Mouse (Mus musculus) C2C12 (cell line): ENCODE data around the gene Ap1s2. TPM values are rescaled to one million over a fixed set of nuclear protein-coding genes. Genes with fewer than 3 reads are reported as not detected.
A peak's percentile ranks its signal among the peaks of the same experiment; 100 is the strongest.

ENCODE experiments used
- H3K27me3 ChIP-seq: one replicate; pipeline ENCODE4 v1.6.1; 2011; ENCODE audit not compliant: control insufficient read depth, insufficient read depth, insufficient read length
- H3K36me3 ChIP-seq: one replicate; pipeline ENCODE4 v1.6.1; 2011; ENCODE audit not compliant: control insufficient read depth, insufficient read depth
- H3K4me3 ChIP-seq: one replicate; pipeline ENCODE4 v1.5.1; 2011; ENCODE audit warnings: mild to moderate bottlenecking, control low read depth; ENCODE audit not compliant: poor library complexity, insufficient read depth, severe bottlenecking
- H3K79me2 ChIP-seq: one replicate; pipeline ENCODE4 v1.6.1; 2011; ENCODE audit not compliant: control insufficient read depth, insufficient read depth
- H3K79me3 ChIP-seq: one replicate; pipeline ENCODE4 v1.6.1; 2011; ENCODE audit warnings: low read depth, control low read depth
- H3ac ChIP-seq: one replicate; pipeline ENCODE3; 2011; ENCODE audit warnings: low read depth; ENCODE audit not compliant: control insufficient read depth, insufficient read length
- CEBPB ChIP-seq: IDR thresholded peaks from one replicate; pipeline ENCODE4 v1.6.1; 2011; ENCODE audit warnings: low read depth, mild to moderate bottlenecking, control low read depth, moderate library complexity
- CTCF ChIP-seq: IDR thresholded peaks from one replicate; pipeline ENCODE4 v1.5.1; 2011; ENCODE audit not compliant: control insufficient read depth, insufficient read depth, insufficient read length
- FOSL1 ChIP-seq: IDR thresholded peaks from one replicate; pipeline ENCODE4 v1.8.0; 2011; ENCODE audit warnings: mild to moderate bottlenecking, low read length; ENCODE audit not compliant: poor library complexity, insufficient read depth, severe bottlenecking
- MAX ChIP-seq: IDR thresholded peaks from one replicate; pipeline ENCODE4 v1.6.1; 2011; ENCODE audit warnings: mild to moderate bottlenecking, control low read depth
- MYOD1 ChIP-seq: IDR thresholded peaks from one replicate; pipeline ENCODE4 v1.6.1; 2011; ENCODE audit warnings: low read depth; ENCODE audit not compliant: control insufficient read depth, insufficient read length
- MYOG ChIP-seq: IDR thresholded peaks from one replicate; pipeline ENCODE4 v1.6.1; 2011; ENCODE audit not compliant: control insufficient read depth, insufficient read length; ENCODE audit errors: extremely low read depth
- USF1 ChIP-seq: IDR thresholded peaks from one replicate; pipeline ENCODE4 v1.6.1; 2011; ENCODE audit warnings: low read depth, mild to moderate bottlenecking, control low read depth, moderate library complexity
- long read RNA-seq, 2 experiments: library from polyadenylated mRNA; unstranded; transcript quantifications; one replicate each; pipeline ENCODE4 v2.0.0; 2019 to 2020
- polyA plus RNA-seq: library from polyadenylated mRNA; unstranded; fragments of >200 nt; fragmentation: generic; extraction: Trizol; gene quantifications from one replicate; pipeline ENCODE4 v1.2.1, GENCODE M21; 2012; ENCODE audit warnings: missing spikeins

Ap1s2 gene
- 18.1 TPM for polyA plus RNA-seq
- long read RNA-seq, experiment 1, transcript Ap1s2-201 (5 exons, 1,785 nt), result major isoform, 39 of 46 reads
- long read RNA-seq, experiment 1, partial matches to known transcripts, result 0 of 46 reads
- long read RNA-seq, experiment 1, other reads (novel, unspliced or antisense), result 6 of 46 reads
- long read RNA-seq, experiment 2, transcript Ap1s2-201 (5 exons, 1,785 nt), result major isoform, 85 of 155 reads
- long read RNA-seq, experiment 2, transcript Ap1s2-203 (5 exons, 3,199 nt), result minor isoform, 44 of 155 reads
- long read RNA-seq, experiment 2, partial matches to known transcripts, result 4 of 155 reads
- long read RNA-seq, experiment 2, other reads (novel, unspliced or antisense), result 22 of 155 reads

- TF ChIP-seq FOSL1, result no peak
- peak; percentile 92 for TF ChIP-seq USF1
- H3K79me3 ChIP-seq, result peaks cover 4% of the 10 kb centered on the region
These were observed at the start of gene Ap1s2 for GRCm38 (mm10) chrX:163908337-163909250. Ap1s2 (plus strand) TSS chrX:163909017.

GRCm38 (mm10) chrX:163867711-163868379 lies 41.0 kb upstream of the Ap1s2 start:
- no peaks in the 10 kb centered on the region for H3K79me2 ChIP-seq
- H3K4me3 ChIP-seq, result no peak overlapping the region
- no peaks in the 10 kb centered on the region for H3K36me3 ChIP-seq
- H3K79me3 ChIP-seq, result no peaks in the 10 kb centered on the region
- H3K27me3 ChIP-seq, result no peaks in the 10 kb centered on the region
- TF ChIP-seq CTCF (no peak), CEBPB (no peak), USF1 (no peak), MAX (no peak), MYOG (no peak), FOSL1 (no peak), MYOD1 (no peak)
- no peak overlapping the region for H3ac ChIP-seq

More at GRCm38 (mm10) chrX:163908337-163909250, at the start of gene Ap1s2:
- peak within 1 kb of the TSS; percentile 52 for H3K4me3 ChIP-seq
- no peaks in the 10 kb centered on the region for H3K27me3 ChIP-seq
- peak within 1 kb of the TSS; percentile 72 for H3ac ChIP-seq
- H3K79me2 ChIP-seq, result peaks cover 12% of the 10 kb centered on the region
- no peaks in the 10 kb centered on the region for H3K36me3 ChIP-seq

- Histone ChIP-seq H3K27me3 (no peaks in the 10 kb centered on the region), H3K79me2 (no peaks in the 10 kb centered on the region), H3K36me3 (no peaks in the 10 kb centered on the region), H3K4me3 (no peak overlapping the region), H3ac (no peak overlapping the region), H3K79me3 (no peaks in the 10 kb centered on the region)
- TF ChIP-seq MYOG (no peak), MYOD1 (no peak), MAX (no peak), FOSL1 (no peak), CEBPB (no peak), CTCF (no peak)
These were observed 40.0 kb upstream of the Ap1s2 start for GRCm38 (mm10) chrX:163868659-163869278.

GRCm38 (mm10) chrX:163875932-163876331 lies 32.9 kb upstream of the Ap1s2 start:
- Histone ChIP-seq H3K79me3 (no peaks in the 10 kb centered on the region), H3K79me2 (no peaks in the 10 kb centered on the region), H3K4me3 (no peak overlapping the region), H3K36me3 (no peaks in the 10 kb centered on the region), H3ac (no peak overlapping the region), H3K27me3 (no peaks in the 10 kb centered on the region)
- TF ChIP-seq CTCF (no peak), USF1 (no peak), FOSL1 (no peak), MYOG (no peak), MYOD1 (no peak), CEBPB (no peak), MAX (no peak)

- H3K27me3 ChIP-seq, result no peaks in the 10 kb centered on the region
- no peak overlapping the region for H3K4me3 ChIP-seq
- no peaks in the 10 kb centered on the region for H3K79me3 ChIP-seq
- no peak overlapping the region for H3ac ChIP-seq
- no peaks in the 10 kb centered on the region for H3K79me2 ChIP-seq
- TF ChIP-seq CTCF (no peak), FOSL1 (no peak), MYOG (no peak), MYOD1 (no peak), CEBPB (no peak), MAX (no peak), USF1 (no peak)
- no peaks in the 10 kb centered on the region for H3K36me3 ChIP-seq
These were observed 32.2 kb upstream of the Ap1s2 start for GRCm38 (mm10) chrX:163876636-163877035.
